Mouse (Mus musculus) embryonic facial prominence, embryonic 14.5 days (tissue): ENCODE data around the gene E2f7. TPM values are rescaled to one million over a fixed set of nuclear protein-coding genes. Genes with fewer than 3 reads are reported as not detected.

Experiments used
- ATAC-seq: fragments of 200-750 bp; cut with Nextera tagmentation; 2 replicates; pipeline ENCODE4 v1.8.0; 2017; ENCODE audit warnings: low read depth, moderate number of reproducible peaks, moderate TSS enrichment
- DNase-seq: peaks from one replicate; pipeline ENCODE4 v3.0.0-alpha.2; 2015; ENCODE audit warnings: low spot score
- H3K27ac ChIP-seq: fragments of 300-500 bp; sonication (generic); replicated peaks from 2 replicates; pipeline ENCODE4 v1.5.1; 2014; ENCODE audit warnings: low read depth, mild to moderate bottlenecking, low read length, moderate library complexity
- H3K27me3 ChIP-seq: fragments of 300-500 bp; sonication (generic); replicated peaks from 2 replicates; pipeline ENCODE4 v1.6.1; 2014; ENCODE audit warnings: low read length; ENCODE audit not compliant: control insufficient read depth, insufficient read depth
- H3K36me3 ChIP-seq: fragments of 300-500 bp; sonication (generic); 2 replicates; pipeline ENCODE4 v1.6.1; 2014; ENCODE audit warnings: low read length, mixed read lengths; ENCODE audit not compliant: control insufficient read depth, insufficient read depth
- H3K4me1 ChIP-seq: fragments of 300-500 bp; sonication (generic); 2 replicates; pipeline ENCODE4 v1.6.1; 2014; ENCODE audit warnings: antibody characterized with exemption, low read length; ENCODE audit not compliant: control insufficient read depth, insufficient read depth
- H3K4me2 ChIP-seq: fragments of 300-500 bp; sonication (generic); 2 replicates; pipeline ENCODE4 v1.6.1; 2014; ENCODE audit warnings: low read depth, mild to moderate bottlenecking, low read length, moderate library complexity, mixed read lengths
- H3K4me3 ChIP-seq: fragments of 300-500 bp; sonication (generic); 2 replicates; pipeline ENCODE4 v1.5.1; 2014; ENCODE audit warnings: low read depth, mild to moderate bottlenecking, low read length
- H3K9ac ChIP-seq: fragments of 300-500 bp; sonication (generic); 2 replicates; pipeline ENCODE4 v1.6.1; 2014; ENCODE audit warnings: low read depth, mild to moderate bottlenecking, low read length, moderate library complexity, mixed read lengths
- H3K9me3 ChIP-seq: fragments of 300-500 bp; sonication (generic); 2 replicates; pipeline ENCODE4 v1.6.1; 2016; ENCODE audit warnings: low read length; ENCODE audit not compliant: control insufficient read depth
- WGBS: fragments of 180-500 bp; shearing (Covaris S2); extraction: QIAGEN DNeasy Blood & Tissue Kit; methylation state at CpG from one replicate; pipeline ENCODE4 v1.1.7; 2014; 5-methylcytosine and 5-hydroxymethylcytosine counted together
- polyA plus RNA-seq: library from polyadenylated mRNA; unstranded; fragments of >200 nt; fragmentation: Nextera tagmentation; extraction: Ambion mirVana; gene quantifications from 2 replicates; pipeline ENCODE4 v1.2.1, GENCODE M21; 2014

E2f7 gene
- polyA plus RNA-seq, 1 experiment from 2014 or later, result 23.8 TPM

GRCm38 (mm10) chr10:110788049-110788752 lies 43.0 kb downstream of the E2f7 start:
- no peak for DNase-seq
- Histone ChIP-seq H3K9me3 (no peaks in the 10 kb centered on the region), H3K27ac (no peak overlapping the region), H3K4me3 (no peak overlapping the region), H3K4me2 (no peak overlapping the region), H3K27me3 (no peaks in the 10 kb centered on the region), H3K36me3 (peaks cover 18% of the 10 kb centered on the region; the same call in 1 of the 2 replicates), H3K4me1 (no peaks in the 10 kb centered on the region), H3K9ac (no peak overlapping the region)
- 55% methylated on average over 11 of the region's 12 CpGs for WGBS
- ATAC-seq, result no peak

DNA sequence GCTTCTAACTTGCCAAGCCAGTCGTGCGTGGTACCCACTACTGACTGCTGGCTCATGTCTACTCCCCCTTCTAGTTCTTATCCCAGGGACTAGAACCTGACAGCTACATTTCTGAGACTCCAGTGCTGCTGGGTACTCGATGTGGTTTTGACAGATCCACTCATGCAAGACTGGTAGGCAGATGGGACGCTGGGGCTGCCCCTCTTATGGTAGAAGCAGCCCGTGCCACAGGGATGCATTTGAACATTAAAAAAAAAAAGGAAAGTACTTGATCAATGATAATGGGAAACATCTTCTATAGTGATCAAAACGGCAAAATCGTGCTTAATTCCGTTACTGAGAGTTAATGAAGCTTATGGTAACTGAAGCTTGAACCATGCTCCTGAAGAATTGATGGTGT lies 44.4 kb downstream of the E2f7 start:
- DNase-seq (no peak), ATAC-seq (no peak)
- no peak overlapping the region for H3K27ac ChIP-seq
- 84% methylated on average over 8 of the region's 8 CpGs for WGBS
- H3K36me3 ChIP-seq, result peaks cover 11% of the 10 kb centered on the region; the same call in 1 of the 2 replicates
- H3K27me3 ChIP-seq, result no peaks in the 10 kb centered on the region
- no peak overlapping the region for H3K4me2 ChIP-seq
- H3K4me1 ChIP-seq, result peaks cover under 1% of the 10 kb centered on the region; the same call in 1 of the 2 replicates
- no peaks in the 10 kb centered on the region for H3K9me3 ChIP-seq
- H3K4me3 ChIP-seq, result no peak overlapping the region
- no peak overlapping the region for H3K9ac ChIP-seq

DNA sequence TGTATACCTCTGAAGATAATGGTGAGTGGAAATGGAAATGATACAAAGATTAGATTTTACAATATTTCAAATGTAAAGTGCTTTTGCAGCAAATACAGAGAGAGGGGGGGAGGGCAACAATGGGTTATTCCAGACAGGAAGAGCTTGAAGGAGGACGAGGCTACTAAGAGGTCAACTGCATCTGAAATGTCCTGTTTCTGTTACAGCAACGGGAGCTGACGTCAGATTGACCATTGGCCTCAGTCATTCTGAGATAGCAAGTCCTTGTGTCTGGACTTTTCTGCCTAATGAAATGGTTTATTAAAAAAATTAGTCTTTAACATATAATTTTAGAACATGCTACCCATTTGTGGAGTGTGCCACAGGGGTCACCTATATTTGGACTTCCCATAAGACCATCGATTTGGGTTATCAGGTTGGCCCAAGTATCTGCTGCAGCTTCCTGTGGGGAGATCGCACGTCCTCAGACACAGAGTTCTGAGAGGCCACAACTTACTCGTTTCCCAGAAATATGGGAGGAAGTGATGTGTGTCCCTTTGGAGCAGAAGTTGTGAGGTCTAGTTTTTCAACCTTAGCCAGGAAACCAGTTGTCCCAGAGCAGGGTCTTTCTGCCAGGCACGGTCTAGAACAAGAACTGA lies 48.0 kb downstream of the E2f7 start:
- Histone ChIP-seq H3K9me3 (no peaks in the 10 kb centered on the region), H3K9ac (no peak overlapping the region), H3K4me1 (peaks cover 10% of the 10 kb centered on the region; the same call in 1 of the 2 replicates), H3K4me3 (no peak overlapping the region), H3K36me3 (no peaks in the 10 kb centered on the region), H3K27ac (no peak overlapping the region), H3K27me3 (no peaks in the 10 kb centered on the region), H3K4me2 (no peak overlapping the region)
- DNase-seq (no peak), ATAC-seq (no peak)
- 73% methylated on average over 8 of the region's 8 CpGs for WGBS

GRCm38 (mm10) chr10:110794564-110795205 lies 49.4 kb downstream of the E2f7 start:
- H3K36me3 ChIP-seq, result no peaks in the 10 kb centered on the region
- no peak overlapping the region for H3K4me3 ChIP-seq
- no peaks in the 10 kb centered on the region for H3K27me3 ChIP-seq
- no peak overlapping the region for H3K9ac ChIP-seq
- DNase-seq, result peak; percentile 68
- H3K4me2 ChIP-seq, result peak overlapping the region; percentile 33
- no peak overlapping the region for H3K27ac ChIP-seq
- H3K4me1 ChIP-seq, result peaks cover 10% of the 10 kb centered on the region; the same call in 1 of the 2 replicates
- no peaks in the 10 kb centered on the region for H3K9me3 ChIP-seq
- ATAC-seq, result peak; percentile 77
- WGBS, result 8% methylated on average over 12 of the region's 12 CpGs

GRCm38 (mm10) chr10:110795206-110795796 lies 50.1 kb downstream of the E2f7 start:
- H3K9me3 ChIP-seq, result no peaks in the 10 kb centered on the region
- no peaks in the 10 kb centered on the region for H3K36me3 ChIP-seq
- no peaks in the 10 kb centered on the region for H3K27me3 ChIP-seq
- H3K4me1 ChIP-seq, result peaks cover 10% of the 10 kb centered on the region; the same call in 1 of the 2 replicates
- no peak overlapping the region for H3K27ac ChIP-seq
- no peak overlapping the region for H3K9ac ChIP-seq
- ATAC-seq, result no peak
- peak overlapping the region; percentile 33 for H3K4me2 ChIP-seq
- 68% methylated on average over 9 of the region's 9 CpGs for WGBS
- H3K4me3 ChIP-seq, result no peak overlapping the region
- DNase-seq, result no peak

GRCm38 (mm10) chr10:110801296-110801695 lies 56.1 kb downstream of the E2f7 start:
- 67% methylated on average over 3 of the region's 3 CpGs for WGBS
- Histone ChIP-seq H3K27ac (no peak overlapping the region), H3K9ac (no peak overlapping the region), H3K4me1 (peaks cover 13% of the 10 kb centered on the region; the same call in 1 of the 2 replicates), H3K27me3 (no peaks in the 10 kb centered on the region), H3K4me3 (no peak overlapping the region), H3K36me3 (no peaks in the 10 kb centered on the region), H3K4me2 (no peak overlapping the region), H3K9me3 (no peaks in the 10 kb centered on the region)
- DNase-seq (no peak), ATAC-seq (no peak)

GRCm38 (mm10) chr10:110804279-110805024 lies 59.2 kb downstream of the E2f7 start:
- 0 out of 2 replicates have a peak overlapping the region, but pooled peaks have one; percentile 10 for H3K27ac ChIP-seq
- 63% methylated on average over 11 of the region's 11 CpGs for WGBS
- H3K9me3 ChIP-seq, result no peaks in the 10 kb centered on the region
- DNase-seq, result peak; percentile 31
- H3K36me3 ChIP-seq, result no peaks in the 10 kb centered on the region
- H3K4me2 ChIP-seq, result peak overlapping the region; percentile 27
- no peaks in the 10 kb centered on the region for H3K27me3 ChIP-seq
- H3K4me3 ChIP-seq, result no peak overlapping the region
- no peak overlapping the region for H3K9ac ChIP-seq
- peaks cover 19% of the 10 kb centered on the region for H3K4me1 ChIP-seq
- ATAC-seq, result peak; percentile 35; the same call in 1 of the 2 replicates
